Mouse (Mus musculus) limb, embryonic 15.5 days (tissue): ENCODE data around the gene Lman2. TPM values are rescaled to one million over a fixed set of nuclear protein-coding genes. Genes with fewer than 3 reads are reported as not detected.

Experiments used
- ATAC-seq: fragments of 200-750 bp; cut with Nextera tagmentation; 2 replicates; pipeline ENCODE4 v1.8.0; 2017; ENCODE audit warnings: low read depth, moderate TSS enrichment; ENCODE audit not compliant: insufficient number of reproducible peaks, low FRiP score, low TSS enrichment
- H3K27ac ChIP-seq: fragments of 300-500 bp; sonication (generic); 2 replicates; pipeline ENCODE4 v1.5.1; 2015; ENCODE audit warnings: moderate library complexity, mild to moderate bottlenecking, inconsistent platforms
- H3K27me3 ChIP-seq: fragments of 300-500 bp; sonication (generic); 2 replicates; pipeline ENCODE4 v1.6.1; 2015; ENCODE audit warnings: inconsistent platforms
- H3K36me3 ChIP-seq: fragments of 300-500 bp; sonication (generic); 2 replicates; pipeline ENCODE4 v1.6.1; 2015; ENCODE audit warnings: inconsistent platforms
- H3K4me1 ChIP-seq: fragments of 300-500 bp; sonication (generic); 2 replicates; pipeline ENCODE4 v1.6.1; 2015; ENCODE audit warnings: inconsistent platforms
- H3K4me2 ChIP-seq: fragments of 300-500 bp; sonication (generic); 2 replicates; pipeline ENCODE4 v1.6.1; 2015; ENCODE audit warnings: mild to moderate bottlenecking, inconsistent platforms
- H3K4me3 ChIP-seq: fragments of 300-500 bp; sonication (generic); 2 replicates; pipeline ENCODE4 v1.5.1; 2015; ENCODE audit warnings: mild to moderate bottlenecking, inconsistent platforms
- H3K9ac ChIP-seq: fragments of 300-500 bp; sonication (generic); 2 replicates; pipeline ENCODE4 v1.6.1; 2015; ENCODE audit warnings: inconsistent platforms
- H3K9me3 ChIP-seq: fragments of 300-500 bp; sonication (generic); 2 replicates; pipeline ENCODE4 v1.6.1; 2016; ENCODE audit warnings: inconsistent platforms
- WGBS: fragments of 180-500 bp; shearing (Covaris S2); methylation state at CpG from one replicate; pipeline ENCODE4 v1.1.7; 2015; 5-methylcytosine and 5-hydroxymethylcytosine counted together
- polyA plus RNA-seq: library from polyadenylated mRNA; unstranded; fragments of >200 nt; fragmentation: Nextera tagmentation; extraction: Ambion mirVana; gene quantifications from 2 replicates; pipeline ENCODE4 v1.2.1, GENCODE M21; 2015

Lman2 gene
- polyA plus RNA-seq, 1 experiment from 2014 or later, result 104 TPM

DNA sequence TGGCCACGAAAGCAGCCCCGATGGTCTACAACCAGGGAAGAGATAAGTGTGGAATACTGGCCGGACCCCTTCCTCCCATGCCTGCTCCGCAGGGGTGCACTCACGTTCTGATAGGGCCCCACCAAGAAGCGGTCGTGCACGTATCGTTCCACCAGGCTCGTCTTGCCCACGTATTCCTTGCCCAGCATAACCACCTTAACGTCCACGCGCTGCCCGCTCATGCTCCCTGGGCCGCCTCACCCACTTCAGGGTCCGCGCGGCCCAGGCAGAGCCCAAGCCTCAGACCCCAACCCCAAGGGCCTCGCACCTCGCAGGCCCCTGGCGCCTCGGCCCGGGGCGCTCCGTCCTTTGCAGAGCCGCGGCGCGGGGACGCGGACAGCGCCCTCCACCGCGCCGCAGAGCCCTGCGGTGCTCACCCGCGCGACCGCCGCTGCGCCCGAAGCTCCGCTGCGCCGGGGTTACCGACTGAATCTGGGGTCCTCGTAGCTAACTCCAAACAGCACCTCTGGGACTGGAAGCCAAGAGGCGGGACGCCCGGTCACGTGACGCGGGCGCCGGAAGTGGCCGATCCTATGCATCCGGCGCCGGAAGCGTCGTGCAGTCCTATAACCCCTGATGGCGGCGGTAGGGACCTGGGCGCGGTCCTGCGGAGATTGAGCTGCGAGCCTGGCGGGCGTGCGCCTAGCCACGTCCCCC lies 41.0 kb downstream of the Lman2 start, which contains the start of gene Rab24:
Gene Rab24, minus strand, starts transcription at position 513 of the 696 bp plus-strand sequence.
- peaks cover 67% of the 10 kb centered on the region for H3K36me3 ChIP-seq
- WGBS, result under 1% methylated on average over 73 of the region's 73 CpGs
- H3K9ac ChIP-seq, result peak within 1 kb of the TSS; percentile 98
- no peaks in the 10 kb centered on the region for H3K27me3 ChIP-seq
- peak within 1 kb of the TSS; percentile 69 for H3K4me2 ChIP-seq
- H3K9me3 ChIP-seq, result no peaks in the 10 kb centered on the region
- peaks cover 38% of the 10 kb centered on the region for H3K4me1 ChIP-seq
- H3K4me3 ChIP-seq, result peak within 1 kb of the TSS; percentile 90
- peak; percentile 84 for ATAC-seq
- peak within 1 kb of the TSS; percentile 87 for H3K27ac ChIP-seq

DNA sequence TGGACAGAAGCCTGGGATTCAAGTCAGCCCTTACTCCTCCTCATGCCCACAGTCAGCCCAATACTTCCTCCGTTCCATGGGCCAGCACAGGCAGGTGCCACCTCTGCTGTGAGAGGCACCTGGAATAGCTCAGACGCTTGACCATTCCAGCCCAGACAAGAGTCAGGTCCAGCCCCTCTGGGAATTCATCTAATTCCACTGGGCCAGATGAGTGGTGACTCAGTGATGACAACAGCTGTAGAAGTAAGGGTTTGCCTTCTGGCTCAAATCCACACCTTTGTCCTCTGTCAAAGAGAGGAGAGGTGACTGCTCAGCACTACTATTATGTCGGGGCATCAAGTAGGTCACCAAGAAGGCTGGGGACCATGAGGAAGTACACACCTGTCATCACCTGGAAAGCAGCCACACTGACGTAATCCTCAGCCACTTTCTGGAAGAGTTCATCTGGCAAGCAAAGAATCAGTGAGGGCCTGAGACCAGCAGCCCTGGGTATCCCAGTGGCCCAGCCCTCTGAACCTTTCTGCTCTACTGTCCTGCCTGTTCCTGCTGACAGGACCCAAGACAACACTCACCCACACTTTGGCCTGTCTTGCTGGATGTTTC lies 42.6 kb downstream of the Lman2 start, which contains the start of gene Prelid1:
Gene Prelid1, plus strand, starts transcription at position 570 of the 603 bp plus-strand sequence.
- H3K9me3 ChIP-seq, result no peaks in the 10 kb centered on the region
- ATAC-seq, result no peak
- peak within 1 kb of the TSS; percentile 90 for H3K4me3 ChIP-seq
- H3K36me3 ChIP-seq, result peaks cover 66% of the 10 kb centered on the region
- H3K9ac ChIP-seq, result peak within 1 kb of the TSS; percentile 98
- 70% methylated on average over 4 of the region's 4 CpGs for WGBS
- H3K4me2 ChIP-seq, result peak within 1 kb of the TSS; percentile 69
- no peaks in the 10 kb centered on the region for H3K27me3 ChIP-seq
- peaks cover 33% of the 10 kb centered on the region for H3K4me1 ChIP-seq
- H3K27ac ChIP-seq, result peak within 1 kb of the TSS; percentile 87; the same call in 1 of the 2 replicates

DNA sequence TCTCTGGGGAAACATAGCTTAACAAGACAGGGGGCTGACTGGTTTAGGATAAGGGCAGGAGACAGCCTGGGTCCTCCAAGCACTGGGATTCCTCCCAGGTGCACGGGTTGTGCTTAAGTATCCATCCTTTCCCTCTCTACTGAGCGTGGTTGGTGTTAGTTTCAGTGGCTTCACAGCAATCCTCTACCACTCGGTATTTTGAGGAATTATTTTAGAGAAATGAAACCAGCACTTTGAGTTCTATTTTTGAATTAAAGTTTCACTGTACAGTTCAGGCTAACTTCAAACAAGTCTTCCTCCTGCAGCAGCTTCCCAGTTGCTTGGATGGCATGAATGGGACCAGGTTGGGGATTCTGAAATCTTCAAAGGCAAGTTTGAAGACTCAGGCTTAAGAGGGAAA lies 44.2 kb downstream of the Lman2 start:
- peaks cover 70% of the 10 kb centered on the region for H3K36me3 ChIP-seq
- peaks cover 22% of the 10 kb centered on the region for H3K4me1 ChIP-seq
- no peak overlapping the region for H3K27ac ChIP-seq
- no peak overlapping the region for H3K9ac ChIP-seq
- no peak for ATAC-seq
- H3K27me3 ChIP-seq, result no peaks in the 10 kb centered on the region
- no peaks in the 10 kb centered on the region for H3K9me3 ChIP-seq
- 77% methylated on average over 3 of the region's 3 CpGs for WGBS
- H3K4me2 ChIP-seq, result no peak overlapping the region
- no peak overlapping the region for H3K4me3 ChIP-seq

DNA sequence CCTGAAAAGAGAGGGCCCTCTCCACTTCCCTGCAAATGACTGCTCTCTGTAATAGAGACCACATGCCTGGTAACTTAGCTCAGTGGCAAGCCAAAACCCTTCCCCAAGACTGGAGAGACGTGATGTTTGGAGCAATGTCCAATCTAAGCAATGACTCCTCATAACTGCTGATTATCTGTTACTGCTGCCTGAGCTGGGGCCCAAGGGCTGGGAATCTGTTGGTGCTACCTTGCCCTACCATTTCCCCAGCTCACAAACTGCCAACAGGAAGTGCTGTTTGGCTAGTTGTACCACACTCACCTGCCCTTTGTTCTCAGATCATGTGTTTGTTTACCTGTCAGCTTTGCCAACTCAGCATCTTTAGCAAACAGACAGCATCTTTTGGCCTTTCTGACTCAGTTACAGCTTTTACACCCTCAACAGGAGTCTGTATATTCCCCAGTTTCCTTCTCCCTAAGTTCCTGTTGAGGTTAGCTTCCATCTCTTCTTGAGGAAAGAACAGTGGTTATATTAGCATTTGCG lies 47.6 kb downstream of the Lman2 start:
- no peak for ATAC-seq
- WGBS, result 67% methylated on average over 2 of the region's 2 CpGs
- H3K9me3 ChIP-seq, result no peaks in the 10 kb centered on the region

DNA sequence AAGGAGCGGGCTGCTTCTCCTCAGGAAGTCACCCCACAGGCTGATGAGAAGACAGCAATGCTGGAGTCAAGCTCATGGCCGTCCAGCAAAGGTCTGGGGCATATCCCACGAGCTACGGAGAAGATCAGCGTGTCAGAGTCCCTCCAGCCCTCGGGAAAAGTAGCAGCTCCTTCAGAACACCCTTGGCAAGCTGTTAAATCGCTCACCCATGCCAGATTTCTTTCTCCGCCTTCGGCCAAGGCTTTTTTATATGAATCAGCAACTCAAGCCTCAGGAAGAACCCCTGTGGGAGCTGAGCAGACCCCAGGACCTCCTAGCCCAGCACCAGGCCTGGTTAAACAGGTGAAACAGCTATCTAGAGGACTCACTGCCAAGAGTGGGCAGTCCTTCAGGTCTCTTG lies 49.5 kb downstream of the Lman2 start:
- peaks cover 82% of the 10 kb centered on the region for H3K36me3 ChIP-seq
- 90% methylated on average over 9 of the region's 9 CpGs for WGBS
- ATAC-seq, result no peak

More for the DNA sequence above, 47.6 kb downstream of the Lman2 start:
- H3K4me2 ChIP-seq, result no peak overlapping the region
- no peak overlapping the region for H3K9ac ChIP-seq
- H3K27ac ChIP-seq, result no peak overlapping the region
- H3K4me1 ChIP-seq, result peaks cover 2% of the 10 kb centered on the region; the same call in 1 of the 2 replicates
- H3K4me3 ChIP-seq, result no peak overlapping the region
- H3K36me3 ChIP-seq, result peaks cover 93% of the 10 kb centered on the region
- no peaks in the 10 kb centered on the region for H3K27me3 ChIP-seq

DNA sequence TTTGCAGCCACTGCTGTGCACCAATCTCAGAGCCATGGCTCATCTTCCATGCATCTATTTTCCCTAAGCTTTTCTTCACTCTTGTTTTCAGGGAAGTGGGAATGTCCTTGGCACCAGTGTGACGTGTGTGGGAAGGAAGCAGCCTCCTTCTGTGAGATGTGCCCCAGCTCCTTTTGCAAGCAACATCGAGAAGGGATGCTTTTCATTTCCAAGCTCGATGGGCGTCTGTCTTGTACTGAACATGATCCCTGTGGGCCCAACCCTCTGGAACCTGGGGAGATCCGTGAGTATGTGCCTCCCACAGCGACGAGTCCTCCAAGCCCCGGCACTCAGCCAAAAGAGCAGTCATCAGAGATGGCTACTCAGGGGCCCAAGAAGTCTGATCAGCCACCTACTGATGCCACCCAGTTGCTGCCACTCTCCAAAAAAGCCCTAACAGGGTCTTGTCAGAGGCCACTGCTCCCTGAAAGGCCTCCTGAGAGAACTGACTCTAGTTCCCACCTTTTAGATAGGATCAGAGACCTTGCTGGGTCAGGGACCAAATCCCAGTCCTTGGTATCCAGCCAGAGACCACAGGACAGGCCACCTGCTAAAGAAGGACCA lies 50.5 kb downstream of the Lman2 start:
- no peak for ATAC-seq
- no peak overlapping the region for H3K9ac ChIP-seq
- H3K4me3 ChIP-seq, result no peak overlapping the region
- H3K4me1 ChIP-seq, result no peaks in the 10 kb centered on the region
- WGBS, result 90% methylated on average over 8 of the region's 8 CpGs
- no peak overlapping the region for H3K4me2 ChIP-seq
- no peaks in the 10 kb centered on the region for H3K9me3 ChIP-seq
- no peaks in the 10 kb centered on the region for H3K27me3 ChIP-seq
- no peak overlapping the region for H3K27ac ChIP-seq
- peaks cover 86% of the 10 kb centered on the region for H3K36me3 ChIP-seq

More for the DNA sequence above, 49.5 kb downstream of the Lman2 start:
- Histone ChIP-seq H3K4me2 (no peak overlapping the region), H3K27me3 (no peaks in the 10 kb centered on the region), H3K9me3 (no peaks in the 10 kb centered on the region), H3K4me3 (no peak overlapping the region), H3K9ac (no peak overlapping the region), H3K27ac (peak overlapping the region; percentile 18; the same call in 1 of the 2 replicates), H3K4me1 (no peaks in the 10 kb centered on the region)

DNA sequence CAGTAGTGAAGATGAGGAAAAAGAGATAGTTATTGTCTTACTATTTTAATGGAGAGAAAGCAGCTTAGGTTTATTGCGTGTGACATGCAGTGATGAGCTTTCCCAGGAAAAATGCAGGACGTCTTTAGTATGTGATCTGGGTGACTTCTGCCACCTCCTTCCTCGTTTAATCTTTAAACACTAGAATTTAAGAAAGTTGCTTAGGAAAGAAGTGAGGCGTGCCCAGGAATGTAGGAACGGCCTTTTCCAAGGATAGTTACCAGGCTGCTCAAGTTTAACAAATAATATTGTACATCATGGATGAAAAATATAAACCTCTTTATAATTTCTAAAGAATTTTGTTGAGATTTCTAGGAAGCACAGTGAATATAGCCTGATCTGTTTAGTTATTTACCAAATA lies 61.7 kb downstream of the Lman2 start:
- no peaks in the 10 kb centered on the region for H3K9me3 ChIP-seq
- H3K4me2 ChIP-seq, result no peak overlapping the region
- 86% methylated on average over 5 of the region's 5 CpGs for WGBS
- H3K36me3 ChIP-seq, result peaks cover 81% of the 10 kb centered on the region
- no peak for ATAC-seq
- H3K4me1 ChIP-seq, result no peaks in the 10 kb centered on the region
- H3K27ac ChIP-seq, result no peak overlapping the region
- H3K4me3 ChIP-seq, result no peak overlapping the region
- no peaks in the 10 kb centered on the region for H3K27me3 ChIP-seq
- no peak overlapping the region for H3K9ac ChIP-seq

DNA sequence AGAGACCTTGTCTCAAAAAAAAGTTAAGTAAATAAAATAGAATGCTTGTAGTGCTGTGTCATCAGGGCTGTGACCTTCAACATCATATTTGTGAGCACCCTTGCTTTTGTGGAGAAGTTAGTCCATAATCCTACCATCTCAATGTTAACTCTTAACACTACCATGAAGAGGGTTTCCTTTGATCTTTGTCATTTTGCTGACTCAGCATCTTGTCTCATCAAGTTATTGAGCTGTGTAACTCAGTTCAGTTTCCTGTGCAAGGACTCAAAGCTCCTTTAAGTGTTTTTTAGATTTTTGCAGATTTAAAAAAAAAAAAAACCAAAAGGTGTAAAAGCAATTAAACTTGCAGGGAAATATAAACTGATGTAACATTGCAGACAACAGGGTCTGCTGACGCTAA lies 65.8 kb downstream of the Lman2 start:
- Histone ChIP-seq H3K9ac (no peak overlapping the region), H3K27me3 (no peaks in the 10 kb centered on the region), H3K4me1 (no peaks in the 10 kb centered on the region), H3K9me3 (no peaks in the 10 kb centered on the region), H3K4me2 (no peak overlapping the region), H3K4me3 (no peak overlapping the region), H3K36me3 (peaks cover 77% of the 10 kb centered on the region), H3K27ac (no peak overlapping the region)
- no peak for ATAC-seq
- 81% methylated on average over 1 of the region's 1 CpGs for WGBS

Other genes with a start within 250 kb of the Lman2 start
- gene Gm17617, start 229.2 kb downstream of the Lman2 start, polyA plus RNA-seq, result not detected in 2 replicates
- gene Fgfr4, start 210.1 kb downstream of the Lman2 start, polyA plus RNA-seq, result 8.2 and 14.2 TPM in 2 replicates
- gene Nsd1, start 153.0 kb downstream of the Lman2 start, polyA plus RNA-seq, result 52.4 and 55.8 TPM in 2 replicates
- 427 and 446 TPM in 2 replicates for gene Prelid1, start 42.3 kb downstream of the Lman2 start, polyA plus RNA-seq
- 110 and 119 TPM in 2 replicates for gene Rab24, start 40.8 kb downstream of the Lman2 start, polyA plus RNA-seq
- gene Mxd3, start 33.0 kb downstream of the Lman2 start, polyA plus RNA-seq, result 43.8 and 46.2 TPM in 2 replicates
- 1.4 and 2.4 TPM in 2 replicates for gene Rgs14, start 6.9 kb upstream of the Lman2 start, polyA plus RNA-seq
- 0.20 TPM in 1 of 2 replicates, not detected in the other for gene Slc34a1, start 35.4 kb upstream of the Lman2 start, polyA plus RNA-seq
- gene Pfn3, start 52.4 kb upstream of the Lman2 start, polyA plus RNA-seq, result not detected in 2 replicates
- 0.17 TPM in 1 of 2 replicates, not detected in the other for gene F12, start 64.0 kb upstream of the Lman2 start, polyA plus RNA-seq
- 34.3 and 39.0 TPM in 2 replicates for gene Grk6, start 82.3 kb upstream of the Lman2 start, polyA plus RNA-seq
- 0.38 and 1.2 TPM in 2 replicates for gene Prr7, start 101.5 kb upstream of the Lman2 start, polyA plus RNA-seq
- 162 and 172 TPM in 2 replicates for gene Dbn1, start 125.3 kb upstream of the Lman2 start, polyA plus RNA-seq
- 147 and 213 TPM in 2 replicates for gene Pdlim7, start 150.9 kb upstream of the Lman2 start, polyA plus RNA-seq
- 4.7 and 5.7 TPM in 2 replicates for gene Dok3, start 166.5 kb upstream of the Lman2 start, polyA plus RNA-seq
- 56.1 and 56.7 TPM in 2 replicates for gene Ddx41, start 173.9 kb upstream of the Lman2 start, polyA plus RNA-seq
- gene Fam193b, start 208.3 kb upstream of the Lman2 start, polyA plus RNA-seq, result 34.8 and 35.4 TPM in 2 replicates
- 214 and 263 TPM in 2 replicates for gene Tmed9, start 210.9 kb upstream of the Lman2 start, polyA plus RNA-seq
- gene B4galt7, start 237.1 kb upstream of the Lman2 start, polyA plus RNA-seq, result 34.0 TPM in 2 replicates